In genomic region chr9:57281549-57281948, GRCm38 (mm10) we compare ENCODE assay signal across 7 mouse cellular contexts. TPM values are rescaled to one million over a fixed set of nuclear protein-coding genes. Genes with fewer than 3 reads are reported as not detected.
A peak's percentile ranks its signal among the peaks of the same experiment; 100 is the strongest.
DNase-seq lines count a peak whose midpoint lies in the region; ATAC-seq lines count a peak whose summit lies in the region.

No protein-coding gene starts in this region.

- no peaks in the 10 kb centered on the region for H3K36me3 ChIP-seq in forebrain, embryonic 12.5 days (replicated peaks)
- no peaks in the 10 kb centered on the region for H3K36me3 ChIP-seq in midbrain, embryonic 14.5 days (ENCODE audit: control insufficient read depth, insufficient read depth, low read length)

- no peaks in the 10 kb centered on the region for H3K9me3 ChIP-seq in forebrain, embryonic 12.5 days
- H3K9me3 ChIP-seq in midbrain, embryonic 14.5 days (ENCODE audit: control insufficient read depth, low read length), result no peaks in the 10 kb centered on the region

- 9% methylated on average over 20 of the region's 20 CpGs for WGBS in forebrain, embryonic 12.5 days
- 10% methylated on average over 20 of the region's 20 CpGs for WGBS in midbrain, embryonic 14.5 days

- H3K4me1 ChIP-seq in forebrain, embryonic 12.5 days, result peaks cover 14% of the 10 kb centered on the region
- H3K4me1 ChIP-seq in midbrain, embryonic 14.5 days (ENCODE audit: control insufficient read depth, insufficient read depth, low read length), result peaks cover 10% of the 10 kb centered on the region

- peak overlapping the region; percentile 27; the same call in 1 of the 2 replicates for H3K9ac ChIP-seq in forebrain, embryonic 12.5 days
- peak overlapping the region; percentile 31; the same call in 1 of the 2 replicates for H3K9ac ChIP-seq in midbrain, embryonic 14.5 days (replicated peaks; ENCODE audit: low read length)

- no peaks in the 10 kb centered on the region for H3K27me3 ChIP-seq in forebrain, embryonic 12.5 days
- no peaks in the 10 kb centered on the region for H3K27me3 ChIP-seq in midbrain, embryonic 14.5 days (ENCODE audit: control insufficient read depth, insufficient read depth, low read length)

- H3K4me2 ChIP-seq in forebrain, embryonic 12.5 days, result peak overlapping the region; percentile 50
- H3K4me2 ChIP-seq in midbrain, embryonic 14.5 days (ENCODE audit: low read length), result peak overlapping the region; percentile 46

- DNase-seq in right cerebral cortex, postnatal 4 days, result peak; percentile 31
- no peak for DNase-seq in right cerebral cortex, postnatal 36 days (ENCODE audit: low spot score in 2 of 2)
- DNase-seq in kidney, postnatal 25 days, result peak; percentile 22 to 60
- DNase-seq in midbrain, embryonic 14.5 days, result peak; percentile 60
- DNase-seq in layer of hippocampus, adult 9-11 months, result no peak
- DNase-seq in frontal cortex, postnatal 10 days (ENCODE audit: low spot score in 2 of 2), result no peak

- no peak overlapping the region for H3K27ac ChIP-seq in forebrain, embryonic 12.5 days
- no peak overlapping the region for H3K27ac ChIP-seq in midbrain, embryonic 14.5 days (replicated peaks; ENCODE audit: low read depth, low read length)

- H3K4me3 ChIP-seq in forebrain, embryonic 12.5 days (replicated peaks), result peak overlapping the region; percentile 18
- H3K4me3 ChIP-seq in midbrain, embryonic 14.5 days (replicated peaks; ENCODE audit: low read depth, low read length), result no peak overlapping the region

- peak; percentile 44; the same call in 1 of the 2 replicates for ATAC-seq in forebrain, embryonic 12.5 days (ENCODE audit: low FRiP score)
- ATAC-seq in midbrain, embryonic 14.5 days (ENCODE audit: low FRiP score, low TSS enrichment), result peak; percentile 31; the same call in 1 of the 2 replicates

RNA-seq across cellular contexts. Expression of gene 1700017B05Rik, which starts 19.1 kb away (rescaled TPM):
- polyA plus RNA-seq in forebrain, embryonic 12.5 days (2016; fragmentation: Nextera tagmentation; extraction: Ambion mirVana), result 9.1 and 11.7 TPM in 2 replicates
- 3.3 and 4.4 TPM in 2 replicates for polyA plus RNA-seq in midbrain, embryonic 14.5 days (2014; fragmentation: Nextera tagmentation; extraction: Ambion mirVana)

RNA-seq across cellular contexts. Expression of gene Trcg1, which starts 45.2 kb away (rescaled TPM):
- 0.06 TPM in 1 of 2 replicates, not detected in the other for polyA plus RNA-seq in forebrain, embryonic 12.5 days (2016; fragmentation: Nextera tagmentation; extraction: Ambion mirVana)
- not detected in 2 replicates for polyA plus RNA-seq in midbrain, embryonic 14.5 days (2014; fragmentation: Nextera tagmentation; extraction: Ambion mirVana)

Comparison
In these comparisons a context has a peak if more than half of its experiments do, and no peak if none do; other contexts are left out.
1. DNase-seq: peak in right cerebral cortex, postnatal 4 days (single experiment), kidney, postnatal 25 days (2 of 2) and midbrain, embryonic 14.5 days (single experiment); none in right cerebral cortex, postnatal 36 days (0 of 2), layer of hippocampus, adult 9-11 months (single experiment) and frontal cortex, postnatal 10 days (0 of 2).